Comparison of ENCODE assay signal across 8 mouse cellular contexts in the genomic region with DNA sequence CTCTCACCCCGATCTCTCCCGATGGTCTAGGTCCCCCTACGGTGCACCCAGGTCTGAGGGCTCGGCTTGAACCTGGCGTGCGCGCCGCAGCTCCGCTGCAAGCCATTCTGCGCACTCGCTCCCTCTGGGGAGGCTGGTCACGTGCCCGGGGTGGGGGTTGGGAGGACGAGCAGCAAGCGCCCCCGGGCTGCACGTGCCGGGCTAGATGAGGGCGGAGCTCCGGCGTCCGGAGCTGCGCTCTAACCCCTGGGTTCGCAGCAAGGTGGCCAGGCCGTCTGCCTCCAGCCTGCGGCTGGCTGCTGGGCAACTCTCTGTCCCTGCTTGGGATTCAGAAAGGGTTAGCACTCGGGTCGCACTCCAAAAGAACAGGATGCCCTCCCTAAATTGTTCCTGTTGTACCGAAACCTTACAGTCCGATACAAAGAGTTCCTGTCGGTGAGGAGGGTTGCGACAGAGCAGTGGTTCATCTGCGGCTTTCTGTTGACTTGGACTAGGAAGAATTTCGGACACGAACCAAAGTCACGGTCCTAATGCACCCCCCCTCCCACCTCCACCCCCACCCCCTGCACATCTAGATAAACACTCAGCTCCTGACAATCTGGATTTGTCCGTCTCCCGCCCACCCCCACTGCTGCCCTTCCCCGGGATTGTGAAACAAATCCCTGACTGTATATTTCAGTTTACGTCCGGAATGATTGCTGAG. TPM values are rescaled to one million over a fixed set of nuclear protein-coding genes. Genes with fewer than 3 reads are reported as not detected.
DNase-seq lines count a peak whose midpoint lies in the region; ATAC-seq lines count a peak whose summit lies in the region.

No protein-coding gene starts in this region.

- H3K9me3 ChIP-seq in hindbrain, embryonic 14.5 days (ENCODE audit: control insufficient read depth, low read length): no peaks in the 10 kb centered on the region

- peak overlapping the region; percentile 94 for H3K4me2 ChIP-seq in hindbrain, embryonic 14.5 days (replicated peaks)

- H3K4me1 ChIP-seq in hindbrain, embryonic 14.5 days (replicated peaks; ENCODE audit: control insufficient read depth, insufficient read depth, low read length): peaks cover 4% of the 10 kb centered on the region; the same call in 1 of the 2 replicates

- peak overlapping the region; percentile 76 for H3K9ac ChIP-seq in hindbrain, embryonic 14.5 days

- WGBS in hindbrain, embryonic 14.5 days: under 1% methylated on average over 40 of the region's 41 CpGs

- H3K4me3 ChIP-seq in hindbrain, embryonic 14.5 days (replicated peaks; ENCODE audit: low read length): peak overlapping the region; percentile 53

- H3K27me3 ChIP-seq in hindbrain, embryonic 14.5 days (ENCODE audit: control insufficient read depth, insufficient read depth, low read length): peaks cover 5% of the 10 kb centered on the region; the same call in 1 of the 2 replicates

- peak; percentile 95 for ATAC-seq in hindbrain, embryonic 14.5 days (ENCODE audit: low FRiP score)

- H3K36me3 ChIP-seq in hindbrain, embryonic 14.5 days (replicated peaks; ENCODE audit: control insufficient read depth, insufficient read depth): no peaks in the 10 kb centered on the region

- peak overlapping the region; percentile 83 for H3K27ac ChIP-seq in hindbrain, embryonic 14.5 days

- peak; percentile 97 for DNase-seq in NIH3T3 (ENCODE audit: low read depth)
- peak; percentile 99 for DNase-seq in cerebellum, postnatal 10 days
- peak; percentile 82 to 83 for DNase-seq in frontal cortex, postnatal 14 days (ENCODE audit: low spot score in 2 of 2)
- DNase-seq in hindbrain, embryonic 14.5 days (ENCODE audit: low spot score): peak; percentile 88
- peak; percentile 88 to 89 for DNase-seq in layer of hippocampus, postnatal 36 days
- peak; percentile 98 for DNase-seq in lung, postnatal 36 days
- peak; percentile 93 for DNase-seq in retina, postnatal 1 day
- peak; percentile 96 to 98 for DNase-seq in urinary bladder, adult 18-20 months (ENCODE audit: low spot score in 2 of 2)

RNA-seq across cellular contexts. Expression of gene Rbx1, which starts 57.2 kb away (rescaled TPM):
- polyA plus RNA-seq in hindbrain, embryonic 14.5 days (2014; fragmentation: Nextera tagmentation; extraction: Ambion mirVana): 452 and 483 TPM in 2 replicates
- total RNA-seq in layer of hippocampus, postnatal 36 days (2021): 100 to 1,000 TPM; 137 TPM

Comparison
In these comparisons a context has a peak if more than half of its experiments do, and no peak if none do; other contexts are left out.
1. Peak in every context shown above with its lines: DNase-seq, ATAC-seq, H3K4me3 ChIP-seq and H3K27ac ChIP-seq.